Mouse (Mus musculus) hindlimb bud, embryonic 11.5 days (tissue): Measurements from ENCODE around the gene Il10rb.

Source experiments
- DNase-seq: peaks from one replicate; pipeline ENCODE4 v3.0.0-alpha.2; 2012; ENCODE audit warnings: low read depth, low spot score; ENCODE audit errors: extremely low spot score

The Il10rb gene

DNA sequence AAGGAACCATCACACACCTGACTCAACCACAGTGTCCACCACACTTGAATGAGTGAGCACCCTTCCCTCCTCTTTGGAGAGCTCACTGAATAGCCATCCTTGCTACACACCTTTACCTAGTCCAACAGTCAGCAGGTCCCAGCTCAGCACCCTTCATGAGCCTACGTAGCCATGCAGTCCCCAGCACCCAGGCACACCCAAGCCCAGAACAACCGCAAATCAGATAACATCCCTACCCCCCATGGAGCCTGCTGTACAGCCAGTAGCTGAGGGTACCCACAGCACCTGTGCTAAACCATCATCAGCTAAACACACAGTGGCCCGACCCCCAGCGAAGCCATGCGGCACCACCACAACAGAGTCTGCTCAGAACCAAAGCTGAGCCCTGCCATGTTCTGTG lies 42.1 kb downstream of the Il10rb start:
- DNase-seq, result no peak

- no peak for DNase-seq
Observed at GRCm38 (mm10) chr16:91448895-91449294, 42.9 kb downstream of the Il10rb start.

- DNase-seq, result no peak
Observed at GRCm38 (mm10) chr16:91450137-91451064, 44.4 kb downstream of the Il10rb start.

GRCm38 (mm10) chr16:91451949-91452348 lies 46.0 kb downstream of the Il10rb start:
- no peak for DNase-seq

GRCm38 (mm10) chr16:91452363-91452896 lies 46.5 kb downstream of the Il10rb start:
- DNase-seq, result no peak

DNA sequence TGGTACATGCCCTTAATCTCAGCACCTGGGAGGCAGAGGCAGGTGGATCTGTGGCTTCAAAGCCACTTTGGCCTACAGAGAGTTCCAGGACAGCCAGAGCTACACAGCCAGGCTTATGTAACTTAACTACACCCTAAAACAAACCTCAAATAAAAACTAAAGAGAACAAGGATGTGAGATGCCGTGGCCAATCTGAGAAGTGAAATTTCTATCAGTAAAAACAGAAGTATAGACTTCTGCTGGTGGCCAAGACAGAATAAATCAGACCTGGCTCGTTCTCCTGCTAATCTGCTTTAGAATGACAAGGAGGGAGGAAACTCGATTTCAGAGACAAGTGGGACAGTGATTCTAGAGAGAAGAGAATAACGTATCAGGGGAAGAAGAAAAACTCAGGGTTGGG lies 49.9 kb downstream of the Il10rb start:
- DNase-seq, result no peak

GRCm38 (mm10) chr16:91458301-91458746 lies 52.4 kb downstream of the Il10rb start:
- no peak for DNase-seq

DNA sequence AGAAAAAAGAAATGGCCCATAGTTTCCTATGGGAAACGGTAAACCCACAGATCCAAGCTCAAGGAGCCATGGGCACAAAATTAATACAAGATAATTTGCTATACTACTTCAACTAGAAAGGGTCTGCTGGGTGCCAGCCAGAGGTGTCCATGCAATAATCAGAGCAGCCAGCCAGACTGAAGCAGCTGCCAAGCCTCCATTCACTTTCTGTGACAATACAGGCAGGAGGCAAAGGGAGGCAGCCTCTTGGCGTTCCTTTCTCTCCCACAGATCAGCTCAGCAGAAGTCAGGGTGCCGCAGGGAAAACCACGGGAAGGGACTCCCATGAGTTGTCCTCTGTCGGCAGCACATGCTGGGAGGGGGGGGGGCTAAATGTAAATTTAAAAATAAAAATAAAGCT lies 53.0 kb downstream of the Il10rb start:
- DNase-seq, result no peak

- DNase-seq, result no peak
Observed at GRCm38 (mm10) chr16:91459396-91459795, 53.4 kb downstream of the Il10rb start.

- DNase-seq, result no peak
Observed at GRCm38 (mm10) chr16:91459841-91460370, 53.9 kb downstream of the Il10rb start.

- DNase-seq, result no peak
Observed at GRCm38 (mm10) chr16:91461066-91461638, 55.2 kb downstream of the Il10rb start.

GRCm38 (mm10) chr16:91461773-91462181 lies 55.8 kb downstream of the Il10rb start:
- DNase-seq, result no peak

- DNase-seq, result no peak
Observed at GRCm38 (mm10) chr16:91462644-91463043, 56.7 kb downstream of the Il10rb start.

- DNase-seq, result no peak
Observed at GRCm38 (mm10) chr16:91463400-91463799, 57.4 kb downstream of the Il10rb start.

DNA sequence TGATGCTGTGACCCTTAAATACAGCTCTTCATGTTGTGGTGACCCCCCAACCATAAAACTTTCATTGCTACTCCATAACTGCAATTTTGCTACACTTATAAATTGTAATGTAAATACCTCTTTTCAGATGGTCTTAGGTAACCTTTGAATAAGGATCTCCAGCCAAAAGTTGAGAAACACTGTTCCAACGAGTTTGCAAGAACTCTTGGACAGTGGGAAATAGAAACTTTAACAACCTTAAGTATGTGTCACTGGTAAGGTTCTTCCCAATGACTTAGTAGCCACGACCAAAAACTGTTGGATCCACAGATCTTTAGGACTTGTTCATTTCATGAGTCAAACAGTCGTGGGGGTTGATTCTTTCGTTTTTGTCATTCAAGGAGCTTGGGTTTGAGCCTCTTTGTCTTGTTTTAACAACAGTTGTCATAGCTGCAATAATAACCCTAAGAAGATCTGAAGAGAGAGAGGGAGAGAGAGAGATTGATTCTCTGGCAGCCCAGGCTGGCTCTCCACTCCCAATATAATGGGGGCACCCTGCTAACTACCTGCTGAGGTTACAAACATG lies 58.0 kb downstream of the Il10rb start:
- DNase-seq, result no peak

DNA sequence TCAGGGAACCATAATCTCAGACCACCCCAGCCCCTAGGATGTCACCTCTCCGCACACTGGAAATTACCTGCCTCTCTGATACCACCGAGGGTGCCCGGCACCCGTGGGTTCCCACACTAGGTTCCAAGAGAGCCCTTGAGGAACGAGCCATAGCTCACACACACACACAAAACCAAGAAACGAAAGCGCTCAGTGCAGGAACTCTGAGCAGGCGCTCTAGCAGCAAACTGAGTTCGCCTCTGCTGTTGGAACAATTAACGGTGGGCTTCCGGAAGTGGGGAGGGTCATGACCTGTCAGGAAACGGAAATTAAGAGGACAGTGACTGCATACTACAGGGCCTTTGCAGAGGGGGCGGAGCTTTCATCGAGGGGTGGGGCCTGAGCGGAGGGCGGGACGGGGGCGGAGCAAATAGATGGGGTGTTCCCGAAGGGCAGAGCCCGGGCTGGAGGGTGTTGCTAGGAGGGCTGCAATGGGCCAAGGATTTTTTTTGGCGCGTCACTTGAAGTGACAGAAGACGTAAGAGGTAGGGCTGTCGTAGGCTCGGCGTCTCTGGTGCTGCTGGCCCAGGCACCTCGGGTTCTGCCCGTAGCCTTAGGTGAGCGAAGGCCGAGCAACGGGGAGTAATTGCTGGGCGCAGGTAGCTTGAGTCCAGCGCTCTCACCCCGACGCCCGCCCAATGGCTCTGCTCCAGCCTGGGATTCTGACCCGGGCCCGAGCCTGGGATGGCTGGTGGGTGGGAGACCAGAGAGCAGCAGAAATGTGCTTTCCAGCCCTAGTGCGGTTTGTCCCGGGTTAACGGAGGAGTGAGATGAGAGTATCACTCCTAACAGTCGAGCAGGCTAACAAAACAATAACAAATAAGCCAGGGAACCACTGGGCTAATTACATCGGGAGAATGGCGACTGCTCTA lies 58.9 kb downstream of the Il10rb start:
- peak; percentile 52 for DNase-seq

DNA sequence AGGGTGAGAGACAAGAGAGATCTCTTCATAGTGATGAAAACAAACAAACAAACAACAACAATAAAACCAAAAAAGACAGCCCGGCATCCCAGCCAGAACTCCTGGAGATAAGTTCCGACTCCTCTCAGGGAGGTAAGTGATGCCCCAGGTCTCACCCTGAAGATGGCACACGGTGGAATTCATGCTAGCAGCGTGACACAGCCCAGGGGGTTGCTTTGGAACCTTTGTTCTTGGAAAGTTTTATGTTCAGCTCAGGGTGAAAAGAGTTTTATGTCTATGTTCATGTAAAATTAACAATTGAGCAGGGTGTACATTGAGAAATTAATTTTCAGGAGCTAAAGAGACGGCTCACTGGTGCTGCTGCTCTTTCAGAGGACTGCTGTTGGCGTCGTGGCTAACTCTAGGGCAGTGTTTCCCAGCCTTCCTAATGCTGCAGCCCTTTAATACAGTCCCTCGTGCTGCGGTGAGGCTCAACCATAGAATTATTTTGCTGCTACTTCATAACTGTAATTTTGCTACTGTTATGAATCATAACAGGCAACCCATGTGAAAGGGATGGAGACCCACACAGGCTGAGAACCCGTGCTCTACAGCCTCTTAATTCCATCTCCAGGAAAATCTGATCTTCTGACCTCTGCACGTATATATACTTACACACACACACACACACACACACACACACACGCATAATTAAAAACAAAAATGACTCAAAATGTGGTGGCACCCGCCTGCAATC lies 59.7 kb downstream of the Il10rb start:
- DNase-seq, result no peak

- DNase-seq, result no peak
Observed at GRCm38 (mm10) chr16:91466566-91466965, 60.6 kb downstream of the Il10rb start.

DNA sequence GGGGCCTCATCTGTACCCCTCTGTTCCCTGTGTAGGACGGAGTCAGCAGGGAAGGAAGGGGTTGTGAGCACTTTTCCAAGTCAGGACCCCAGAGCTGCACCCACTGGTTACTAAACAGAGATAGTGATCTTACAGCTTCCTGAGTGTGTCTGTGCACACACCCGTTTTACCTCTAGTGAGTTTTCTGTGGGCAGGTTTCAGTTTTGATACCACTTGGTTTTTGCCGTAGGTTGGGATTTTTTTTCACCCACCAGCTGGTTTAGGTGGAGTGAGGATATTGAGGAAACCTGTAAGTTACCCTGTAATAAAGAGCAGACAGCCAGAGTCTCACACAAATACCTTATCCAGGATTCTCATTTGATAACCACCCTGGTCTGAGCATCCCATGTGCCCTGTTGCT lies 64.5 kb downstream of the Il10rb start:
- DNase-seq, result no peak

GRCm38 (mm10) chr16:91471481-91471880 lies 65.5 kb downstream of the Il10rb start:
- DNase-seq, result no peak
